ENCODE assay signal across 8 mouse cellular contexts in the genomic region with DNA sequence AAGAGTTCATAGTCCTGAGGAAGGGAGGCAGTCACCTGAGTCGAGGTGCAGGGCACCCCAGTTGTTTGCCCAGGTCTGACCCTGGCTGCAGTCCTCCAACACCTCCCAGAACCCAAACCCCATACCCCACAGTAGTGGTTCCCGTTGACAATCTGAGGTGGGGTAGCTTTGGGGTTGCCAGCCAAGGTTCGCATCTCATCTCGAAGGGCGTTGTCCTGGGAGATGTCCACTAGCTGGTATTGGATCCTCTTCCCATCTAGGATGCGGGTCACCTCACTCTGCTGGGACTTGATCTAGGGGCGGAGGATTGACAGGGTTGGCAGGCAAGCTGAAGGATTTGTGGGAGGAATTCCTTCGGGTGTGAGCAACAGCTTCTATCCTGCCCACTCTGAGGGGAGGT. TPM values are rescaled to one million over a fixed set of nuclear protein-coding genes. Genes with fewer than 3 reads are reported as not detected.
DNase-seq lines count a peak whose midpoint lies in the region; ATAC-seq and TF ChIP-seq lines count a peak whose summit lies in the region.

No protein-coding gene starts in this region.

- 54% methylated on average over 8 of the region's 8 CpGs for WGBS in limb, embryonic 15.5 days
- 48% methylated on average over 8 of the region's 8 CpGs for WGBS in stomach, postnatal 0 days

- peak overlapping the region; percentile 90 for H3K27ac ChIP-seq in gastrocnemius, adult 2 months
- H3K27ac ChIP-seq in limb, embryonic 15.5 days, result peak overlapping the region; percentile 95; the same call in 1 of the 2 replicates
- H3K27ac ChIP-seq in stomach, postnatal 0 days (replicated peaks), result peak overlapping the region; percentile 95; the same call in 1 of the 2 replicates

- peak overlapping the region; percentile 89 for H3K4me3 ChIP-seq in gastrocnemius, adult 2 months
- H3K4me3 ChIP-seq in limb, embryonic 15.5 days, result peak overlapping the region; percentile 56
- peak overlapping the region; percentile 84 for H3K4me3 ChIP-seq in stomach, postnatal 0 days (ENCODE audit: low read depth, low read length)

- TF ChIP-seq EP300 in stomach, postnatal 0 days (optimal IDR thresholded peaks at IDR 0.05), result no peak

- H3K4me1 ChIP-seq in limb, embryonic 15.5 days, result peaks cover 37% of the 10 kb centered on the region
- H3K4me1 ChIP-seq in stomach, postnatal 0 days (replicated peaks; ENCODE audit: control insufficient read depth, insufficient read depth), result 0 out of 2 replicates have a peak, but pooled peaks cover 2% of the 10 kb centered on the region

- H3K36me3 ChIP-seq in limb, embryonic 15.5 days, result 0 out of 2 replicates have a peak, but pooled peaks cover 10% of the 10 kb centered on the region
- peaks cover 2% of the 10 kb centered on the region; the same call in 1 of the 2 replicates for H3K36me3 ChIP-seq in stomach, postnatal 0 days (ENCODE audit: control insufficient read depth, insufficient read depth, low read length)

- no peak for DNase-seq in gastrocnemius, adult 2 months
- DNase-seq in gastrocnemius, postnatal 10 days, result no peak
- peak; percentile 27 for DNase-seq in thymus, postnatal 4 days
- no peak for DNase-seq in thymus, postnatal 0 days (ENCODE audit: low spot score)
- DNase-seq in stomach, postnatal 0 days (ENCODE audit: low spot score), result no peak
- DNase-seq in urinary bladder, postnatal 14 days (ENCODE audit: low spot score), result no peak
- no peak for DNase-seq in testis, postnatal 14 days (ENCODE audit: low spot score)

- H3K27me3 ChIP-seq in limb, embryonic 15.5 days, result no peaks in the 10 kb centered on the region
- no peaks in the 10 kb centered on the region for H3K27me3 ChIP-seq in stomach, postnatal 0 days (ENCODE audit: control insufficient read depth, insufficient read depth, low read length)

- TF ChIP-seq CTCF in gastrocnemius, adult 2 months (IDR thresholded peaks at IDR 0.05), result no peak
- TF ChIP-seq CTCF in stomach, postnatal 0 days (IDR thresholded peaks at IDR 0.05; ENCODE audit: low read depth), result no peak

- ATAC-seq in limb, embryonic 15.5 days (ENCODE audit: insufficient number of reproducible peaks, low FRiP score, low TSS enrichment, low read depth), result no peak
- ATAC-seq in stomach, postnatal 0 days (ENCODE audit: low FRiP score, low TSS enrichment), result no peak

- H3K9me3 ChIP-seq in limb, embryonic 15.5 days, result no peaks in the 10 kb centered on the region
- H3K9me3 ChIP-seq in stomach, postnatal 0 days (ENCODE audit: control insufficient read depth, low read length), result no peaks in the 10 kb centered on the region

- H3K4me2 ChIP-seq in limb, embryonic 15.5 days, result peak overlapping the region; percentile 83
- H3K4me2 ChIP-seq in stomach, postnatal 0 days (replicated peaks; ENCODE audit: low read depth), result peak overlapping the region; percentile 79

- peak overlapping the region; percentile 50 for H3K9ac ChIP-seq in limb, embryonic 15.5 days
- peak overlapping the region; percentile 81 for H3K9ac ChIP-seq in stomach, postnatal 0 days (ENCODE audit: low read length)

- intact Hi-C loops in gastrocnemius, adult 2 months (cut with DNase I), result no loop called here

RNA-seq across cellular contexts. Expression of a gene that starts 0.8 kb away (rescaled TPM):
- total RNA-seq in gastrocnemius, adult 2 months (2021), result 10 to 100 TPM; 12.2 to 27.1 TPM
- 10 to 100 TPM; 44.9 to 59.6 TPM for total RNA-seq in gastrocnemius, postnatal 10 days (2021)
- polyA plus RNA-seq in thymus, postnatal 0 days (2015; fragmentation: Nextera tagmentation; extraction: Ambion mirVana), result 1,143 and 1,161 TPM in 2 replicates
- 476 and 496 TPM in 2 replicates for polyA plus RNA-seq in limb, embryonic 15.5 days (2015; fragmentation: Nextera tagmentation; extraction: Ambion mirVana)
- 522 and 533 TPM in 2 replicates for polyA plus RNA-seq in stomach, postnatal 0 days (2015; fragmentation: Nextera tagmentation; extraction: Ambion mirVana)

RNA-seq across cellular contexts. Expression of a gene that starts 25.4 kb away (rescaled TPM):
- 1 to 10 TPM in 1 of 2 experiments, under 1 TPM in 1; 0.71 to 1.9 TPM for total RNA-seq in gastrocnemius, adult 2 months (2021)
- 1 to 10 TPM in 1 of 2 experiments, under 1 TPM in 1; 0.73 to 1.7 TPM for total RNA-seq in gastrocnemius, postnatal 10 days (2021)
- polyA plus RNA-seq in thymus, postnatal 0 days (2015; fragmentation: Nextera tagmentation; extraction: Ambion mirVana), result 15.1 and 15.2 TPM in 2 replicates
- 10.7 and 13.3 TPM in 2 replicates for polyA plus RNA-seq in limb, embryonic 15.5 days (2015; fragmentation: Nextera tagmentation; extraction: Ambion mirVana)
- polyA plus RNA-seq in stomach, postnatal 0 days (2015; fragmentation: Nextera tagmentation; extraction: Ambion mirVana), result 1.3 TPM in 2 replicates

RNA-seq across cellular contexts. Expression of a gene that starts 32.9 kb away (rescaled TPM):
- under 1 TPM in 1 of 2 experiments, not detected in 1; 0.71 TPM for total RNA-seq in gastrocnemius, adult 2 months (2021)
- total RNA-seq in gastrocnemius, postnatal 10 days (2021), result 1 to 10 TPM in 1 of 2 experiments, under 1 TPM in 1; 0.70 to 2.1 TPM
- 1,124 and 1,206 TPM in 2 replicates for polyA plus RNA-seq in thymus, postnatal 0 days (2015; fragmentation: Nextera tagmentation; extraction: Ambion mirVana)
- polyA plus RNA-seq in limb, embryonic 15.5 days (2015; fragmentation: Nextera tagmentation; extraction: Ambion mirVana), result 15.9 and 20.1 TPM in 2 replicates
- polyA plus RNA-seq in stomach, postnatal 0 days (2015; fragmentation: Nextera tagmentation; extraction: Ambion mirVana), result 18.0 and 20.3 TPM in 2 replicates

RNA-seq across cellular contexts. Expression of a gene that starts 59.1 kb away (rescaled TPM):
- total RNA-seq in gastrocnemius, adult 2 months (2021), result 10 to 100 TPM; 60.1 to 73.8 TPM
- total RNA-seq in gastrocnemius, postnatal 10 days (2021), result 10 to 100 TPM; 50.5 to 55.0 TPM
- polyA plus RNA-seq in thymus, postnatal 0 days (2015; fragmentation: Nextera tagmentation; extraction: Ambion mirVana), result 171 and 178 TPM in 2 replicates
- polyA plus RNA-seq in limb, embryonic 15.5 days (2015; fragmentation: Nextera tagmentation; extraction: Ambion mirVana), result 43.5 and 46.6 TPM in 2 replicates
- polyA plus RNA-seq in stomach, postnatal 0 days (2015; fragmentation: Nextera tagmentation; extraction: Ambion mirVana), result 87.6 and 102 TPM in 2 replicates

Comparison
In these comparisons a context has a peak if more than half of its experiments do, and no peak if none do; other contexts are left out.
1. RNA of a gene that starts 32.9 kb away (polyA plus RNA-seq): 1,124 to 1,206 TPM in thymus, postnatal 0 days; 18.0 to 20.3 TPM in stomach, postnatal 0 days and 15.9 to 20.1 TPM in limb, embryonic 15.5 days; every median in the first group is over 10 times any median in the second.
2. Peak in every context shown above with its lines, with median percentiles within 50 percentile points of each other: H3K27ac ChIP-seq and H3K4me3 ChIP-seq.